8 mouse cellular contexts compared by ENCODE assay signal in the genomic region with DNA sequence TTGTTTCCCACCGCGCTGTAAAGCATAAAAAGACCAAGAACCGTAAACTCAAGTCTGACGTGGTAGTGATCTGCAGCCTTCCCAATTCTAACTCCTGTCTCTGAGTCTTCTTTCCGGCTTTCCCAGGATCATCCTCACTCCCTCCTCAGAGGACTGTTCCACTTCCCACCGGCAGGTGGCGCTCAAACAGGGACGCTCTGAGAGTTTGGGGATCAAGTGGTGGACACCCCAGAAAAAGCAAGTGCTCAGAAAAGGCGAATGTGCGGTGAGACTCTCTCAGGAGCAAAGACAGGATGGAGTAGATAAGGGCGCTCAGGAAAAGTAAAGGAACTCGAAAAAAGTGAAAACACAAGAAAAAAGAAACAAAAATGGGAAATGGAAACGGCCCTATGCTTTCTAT. TPM values are rescaled to one million over a fixed set of nuclear protein-coding genes. Genes with fewer than 3 reads are reported as not detected.
DNase-seq lines count a peak whose midpoint lies in the region; ATAC-seq and TF ChIP-seq lines count a peak whose summit lies in the region.

No protein-coding gene starts in this region.

- H3K4me3 ChIP-seq in liver, adult 2 months (ENCODE audit: insufficient read depth, low read depth, low read length): no peak overlapping the region

- peak; percentile 68; the same call in 1 of the 2 replicates for ATAC-seq in common myeloid progenitor, adult 5-6 weeks (replicated peaks; ENCODE audit: low read depth, poor library complexity, severe bottlenecking)
- peak; percentile 62; the same call in 1 of the 2 replicates for ATAC-seq in granulocyte monocyte progenitor cell, adult 5-6 weeks (replicated peaks; ENCODE audit: poor library complexity, severe bottlenecking)

- H3K27me3 ChIP-seq in liver, adult 2 months (ENCODE audit: control insufficient read depth, insufficient read depth, low read length): no peaks in the 10 kb centered on the region

- H3K27ac ChIP-seq in liver, adult 2 months (replicated peaks; ENCODE audit: insufficient read depth, low read depth, low read length): no peak overlapping the region

- peak; percentile 94 for TF ChIP-seq CTCF in liver, adult 2 months (IDR thresholded peaks at IDR 0.05; ENCODE audit: low read depth, low read length)

- H3K36me3 ChIP-seq in liver, adult 2 months (ENCODE audit: control insufficient read depth, insufficient read depth, low read length): no peaks in the 10 kb centered on the region

- no peak for TF ChIP-seq POLR2A in liver, adult 2 months (IDR thresholded peaks at IDR 0.05; ENCODE audit: extremely low read depth, insufficient read depth, low read length)

- WGBS in liver, adult 2 months: 32% methylated on average over 13 of the region's 13 CpGs

- no peaks in the 10 kb centered on the region for H3K79me2 ChIP-seq in liver, adult 2 months (ENCODE audit: control insufficient read depth, insufficient read depth, low read length)

- H3K4me1 ChIP-seq in liver, adult 2 months (ENCODE audit: control insufficient read depth, insufficient read depth, low read length): no peaks in the 10 kb centered on the region

- peak; percentile 61 for DNase-seq in right cerebral cortex, adult 18-20 months
- no peak for DNase-seq in right cerebral cortex, postnatal 36 days (ENCODE audit: low spot score in 2 of 2)
- peak; percentile 14 for DNase-seq in kidney, adult 11 months
- peak; percentile 17 for DNase-seq in liver, adult 2 months (ENCODE audit: extremely low read depth, low read depth, low spot score)
- peak; percentile 67 for DNase-seq in neural tube, embryonic 10.5 days (ENCODE audit: extremely low spot score, low spot score)
- DNase-seq in thymus, adult 18-20 months: peak; percentile 8 to 11

- no peak overlapping the region for H3K9ac ChIP-seq in liver, adult 2 months (ENCODE audit: low read depth, low read length)

RNA-seq across cellular contexts. Expression of a gene that starts 39.4 kb away (rescaled TPM):
- 88.4 and 108 TPM in 2 replicates for total RNA-seq in common myeloid progenitor, adult 5-6 weeks (2017)
- 133 and 145 TPM in 2 replicates for total RNA-seq in granulocyte monocyte progenitor cell, adult 5-6 weeks (2014; fragmentation: Nextera tagmentation)
- 94.4 and 114 TPM in 2 replicates for total RNA-seq in granulocyte monocyte progenitor cell, adult 5-6 weeks (2017)
- 59.7 and 71.0 TPM in 2 replicates for total RNA-seq in liver, adult 2 months (2014; rRNA removed)
- polyA plus RNA-seq in liver, adult 2 months (2012; rRNA removed): 61.2 and 61.5 TPM in 2 replicates

Comparison
In these comparisons a context has a peak if more than half of its experiments do, and no peak if none do; other contexts are left out.
1. DNase-seq: peak in right cerebral cortex, adult 18-20 months (single experiment), kidney, adult 11 months (single experiment), liver, adult 2 months (single experiment), neural tube, embryonic 10.5 days (single experiment) and thymus, adult 18-20 months (2 of 2); none in right cerebral cortex, postnatal 36 days (0 of 2).